Mouse (Mus musculus) adrenal gland, postnatal 36 days (tissue): ENCODE measurements around the gene Fzd7. TPM values are rescaled to one million over a fixed set of nuclear protein-coding genes. Genes with fewer than 3 reads are reported as not detected.
"Not testable (repeated sequence)": the region's sequence is repeated elsewhere in the genome, so short reads cannot be mapped to it uniquely, and the experiment has no call there.

ENCODE experiments used
- DNase-seq, 2 experiments: peaks; one replicate each; pipeline ENCODE4 v3.0.0; 2021; ENCODE audit warnings: mixed read lengths in 1 of 2
- long read RNA-seq, 2 experiments: library from polyadenylated mRNA; stranded (forward); transcript quantifications; one replicate each; pipeline ENCODE4 v2.0.0; 2021; ENCODE audit warnings: borderline sequencing depth in 2 of 2
- total RNA-seq, 2 experiments: library from RNA; stranded (reverse); gene quantifications; 2 replicates each; pipeline ENCODE4 v1.2.3; 2021

Fzd7 gene
- total RNA-seq = 10 to 100 TPM; 11.2 to 17.7 TPM
- long read RNA-seq, experiment 1, full-length matches to known transcripts = 3 of 3 reads
- long read RNA-seq, experiment 1, partial matches to known transcripts = 0 of 3 reads
- long read RNA-seq, experiment 1, other reads (novel, unspliced or antisense) = 0 of 3 reads
- long read RNA-seq, experiment 2, full-length matches to known transcripts = 5 of 5 reads
- long read RNA-seq, experiment 2, partial matches to known transcripts = 0 of 5 reads
- long read RNA-seq, experiment 2, other reads (novel, unspliced or antisense) = 0 of 5 reads

GRCm38 (mm10) chr1:59482331-59482695, at the start of gene Fzd7:
Gene Fzd7, plus strand, starts transcription at chr1:59482424.
- DNase-seq = peak; percentile 69 to 72

- DNase-seq = no peak
Observed at GRCm38 (mm10) chr1:59433296-59433695, 48.9 kb upstream of the Fzd7 start.

GRCm38 (mm10) chr1:59434071-59434470, 48.2 kb upstream of the Fzd7 start:
- peak in 1 of 2 experiments; percentile 10 for DNase-seq

GRCm38 (mm10) chr1:59435270-59435669, 47.0 kb upstream of the Fzd7 start:
- DNase-seq = no peak

- peak in 1 of 2 experiments; percentile 7 for DNase-seq
Observed at GRCm38 (mm10) chr1:59436321-59436720, 45.9 kb upstream of the Fzd7 start.

GRCm38 (mm10) chr1:59437927-59438326, 44.3 kb upstream of the Fzd7 start:
- DNase-seq = no peak

- DNase-seq = no peak
Observed at GRCm38 (mm10) chr1:59438330-59438729, 43.9 kb upstream of the Fzd7 start.

- DNase-seq = peak in 1 of 2 experiments; percentile 18
Observed at GRCm38 (mm10) chr1:59439252-59439651, 43.0 kb upstream of the Fzd7 start.

GRCm38 (mm10) chr1:59439941-59440340, 42.3 kb upstream of the Fzd7 start:
- DNase-seq = no peak

- DNase-seq = not testable (repeated sequence)
Observed at GRCm38 (mm10) chr1:59442721-59443120, 39.5 kb upstream of the Fzd7 start.

- peak in 1 of 2 experiments; percentile 32 for DNase-seq
Observed at GRCm38 (mm10) chr1:59444127-59444660, 38.0 kb upstream of the Fzd7 start.

GRCm38 (mm10) chr1:59445242-59445641, 37.0 kb upstream of the Fzd7 start:
- no peak for DNase-seq

- DNase-seq = no peak
Observed at GRCm38 (mm10) chr1:59448497-59449270, 33.5 kb upstream of the Fzd7 start.

GRCm38 (mm10) chr1:59449423-59449822, 32.8 kb upstream of the Fzd7 start:
- DNase-seq = no peak

- DNase-seq = no peak
Observed at GRCm38 (mm10) chr1:59450896-59451295, 31.3 kb upstream of the Fzd7 start.

- DNase-seq = no peak
Observed at GRCm38 (mm10) chr1:59451584-59451983, 30.6 kb upstream of the Fzd7 start.

GRCm38 (mm10) chr1:59456825-59457224, 25.4 kb upstream of the Fzd7 start:
- DNase-seq = no peak

GRCm38 (mm10) chr1:59457873-59458272, 24.4 kb upstream of the Fzd7 start:
- DNase-seq = no peak

GRCm38 (mm10) chr1:59458886-59459285, 23.3 kb upstream of the Fzd7 start:
- no peak for DNase-seq

- DNase-seq = no peak
Observed at GRCm38 (mm10) chr1:59464696-59465639, 17.3 kb upstream of the Fzd7 start.

GRCm38 (mm10) chr1:59465640-59466008, 16.6 kb upstream of the Fzd7 start:
- no peak for DNase-seq

- no peak for DNase-seq
Observed at GRCm38 (mm10) chr1:59469170-59469569, 13.1 kb upstream of the Fzd7 start.
